Mouse (Mus musculus) kidney, embryonic 15.5 days (tissue): Measurements from ENCODE around the gene 4931428L18Rik. TPM values are rescaled to one million over a fixed set of nuclear protein-coding genes. Genes with fewer than 3 reads are reported as not detected.

ENCODE experiments used
- ATAC-seq: fragments of 200-750 bp; cut with Nextera tagmentation; replicated peaks from 2 replicates; pipeline ENCODE4 v1.8.0; 2017; ENCODE audit warnings: moderate TSS enrichment; ENCODE audit not compliant: low FRiP score
- H3K27ac ChIP-seq: fragments of 300-500 bp; sonication (generic); 2 replicates; pipeline ENCODE4 v1.5.1; 2015; ENCODE audit warnings: mild to moderate bottlenecking, inconsistent platforms
- H3K27me3 ChIP-seq: fragments of 300-500 bp; sonication (generic); 2 replicates; pipeline ENCODE4 v1.6.1; 2015; ENCODE audit warnings: inconsistent platforms
- H3K36me3 ChIP-seq: fragments of 300-500 bp; sonication (generic); 2 replicates; pipeline ENCODE4 v1.6.1; 2015; ENCODE audit warnings: inconsistent platforms
- H3K4me1 ChIP-seq: fragments of 300-500 bp; sonication (generic); 2 replicates; pipeline ENCODE4 v1.6.1; 2015; ENCODE audit warnings: inconsistent platforms
- H3K4me2 ChIP-seq: fragments of 300-500 bp; sonication (generic); 2 replicates; pipeline ENCODE4 v1.6.1; 2015; ENCODE audit warnings: moderate library complexity, mild to moderate bottlenecking, inconsistent platforms
- H3K4me3 ChIP-seq: fragments of 300-500 bp; sonication (generic); replicated peaks from 2 replicates; pipeline ENCODE4 v1.5.1; 2015; ENCODE audit warnings: mild to moderate bottlenecking, inconsistent platforms
- H3K9ac ChIP-seq: fragments of 300-500 bp; sonication (generic); 2 replicates; pipeline ENCODE4 v1.6.1; 2015; ENCODE audit warnings: mild to moderate bottlenecking, inconsistent platforms
- H3K9me3 ChIP-seq: fragments of 300-500 bp; sonication (generic); replicated peaks from 2 replicates; pipeline ENCODE4 v1.6.1; 2016; ENCODE audit warnings: inconsistent platforms
- WGBS: fragments of 180-500 bp; shearing (Covaris S2); methylation state at CpG from one replicate; pipeline ENCODE4 v1.1.7; 2015; ENCODE audit warnings: mixed read lengths; 5-methylcytosine and 5-hydroxymethylcytosine counted together
- polyA plus RNA-seq: library from polyadenylated mRNA; unstranded; fragments of >200 nt; fragmentation: Nextera tagmentation; extraction: Ambion mirVana; gene quantifications from 2 replicates; pipeline ENCODE4 v1.2.1, GENCODE M21; 2015

The 4931428L18Rik gene
- polyA plus RNA-seq, 1 experiment from 2014 or later: not detected

GRCm38 (mm10) chr1:31142288-31143094, 80.0 kb downstream of the 4931428L18Rik start:
- Histone ChIP-seq H3K4me1 (no peaks in the 10 kb centered on the region), H3K4me2 (no peak overlapping the region), H3K36me3 (no peaks in the 10 kb centered on the region), H3K27me3 (no peaks in the 10 kb centered on the region), H3K27ac (no peak overlapping the region), H3K4me3 (no peak overlapping the region), H3K9me3 (no peaks in the 10 kb centered on the region), H3K9ac (no peak overlapping the region)
- 49% methylated on average over 8 of the region's 8 CpGs for WGBS
- no peak for ATAC-seq

GRCm38 (mm10) chr1:31138387-31138786, 84.1 kb downstream of the 4931428L18Rik start:
- no peak for ATAC-seq
- 69% methylated on average over 3 of the region's 3 CpGs for WGBS

DNA sequence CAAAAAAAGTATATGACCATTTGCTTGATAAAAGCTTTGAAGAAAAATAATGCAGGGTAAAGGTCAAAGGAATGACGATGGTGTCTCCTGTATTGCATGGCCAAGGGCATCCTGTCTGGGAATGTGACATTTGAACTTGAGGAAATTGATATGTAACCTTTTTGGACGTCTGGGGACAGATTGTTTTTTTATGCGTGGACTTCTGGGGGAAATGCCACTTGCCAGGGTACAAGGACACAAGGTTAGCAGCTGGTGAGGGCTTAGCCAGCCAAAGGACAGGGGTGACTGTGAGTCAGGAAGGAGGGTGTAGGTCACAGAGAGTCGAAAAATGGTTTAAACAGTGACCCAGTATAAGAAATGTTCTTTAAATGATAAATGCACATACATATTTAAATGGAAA, 109.0 kb downstream of the 4931428L18Rik start:
- 35% methylated on average over 4 of the region's 4 CpGs for WGBS
- no peak for ATAC-seq

More at GRCm38 (mm10) chr1:31138387-31138786, 84.1 kb downstream of the 4931428L18Rik start:
- H3K27ac ChIP-seq: no peak overlapping the region
- no peak overlapping the region for H3K4me2 ChIP-seq
- no peaks in the 10 kb centered on the region for H3K4me1 ChIP-seq
- H3K9me3 ChIP-seq: no peaks in the 10 kb centered on the region
- H3K4me3 ChIP-seq: no peak overlapping the region
- H3K27me3 ChIP-seq: no peaks in the 10 kb centered on the region
- no peak overlapping the region for H3K9ac ChIP-seq
- H3K36me3 ChIP-seq: no peaks in the 10 kb centered on the region

GRCm38 (mm10) chr1:31107961-31108360, 114.5 kb downstream of the 4931428L18Rik start:
- no peaks in the 10 kb centered on the region for H3K27me3 ChIP-seq
- H3K4me2 ChIP-seq: no peak overlapping the region
- no peaks in the 10 kb centered on the region for H3K9me3 ChIP-seq
- WGBS: 88% methylated on average over 3 of the region's 3 CpGs
- H3K27ac ChIP-seq: no peak overlapping the region
- H3K9ac ChIP-seq: no peak overlapping the region
- H3K4me3 ChIP-seq: no peak overlapping the region
- no peak for ATAC-seq
- H3K36me3 ChIP-seq: no peaks in the 10 kb centered on the region
- H3K4me1 ChIP-seq: no peaks in the 10 kb centered on the region

More for the DNA sequence above, 109.0 kb downstream of the 4931428L18Rik start:
- H3K27ac ChIP-seq: no peak overlapping the region
- H3K4me3 ChIP-seq: no peak overlapping the region
- no peaks in the 10 kb centered on the region for H3K36me3 ChIP-seq
- no peak overlapping the region for H3K4me2 ChIP-seq
- H3K9me3 ChIP-seq: no peaks in the 10 kb centered on the region
- H3K27me3 ChIP-seq: no peaks in the 10 kb centered on the region
- no peaks in the 10 kb centered on the region for H3K4me1 ChIP-seq
- no peak overlapping the region for H3K9ac ChIP-seq

DNA sequence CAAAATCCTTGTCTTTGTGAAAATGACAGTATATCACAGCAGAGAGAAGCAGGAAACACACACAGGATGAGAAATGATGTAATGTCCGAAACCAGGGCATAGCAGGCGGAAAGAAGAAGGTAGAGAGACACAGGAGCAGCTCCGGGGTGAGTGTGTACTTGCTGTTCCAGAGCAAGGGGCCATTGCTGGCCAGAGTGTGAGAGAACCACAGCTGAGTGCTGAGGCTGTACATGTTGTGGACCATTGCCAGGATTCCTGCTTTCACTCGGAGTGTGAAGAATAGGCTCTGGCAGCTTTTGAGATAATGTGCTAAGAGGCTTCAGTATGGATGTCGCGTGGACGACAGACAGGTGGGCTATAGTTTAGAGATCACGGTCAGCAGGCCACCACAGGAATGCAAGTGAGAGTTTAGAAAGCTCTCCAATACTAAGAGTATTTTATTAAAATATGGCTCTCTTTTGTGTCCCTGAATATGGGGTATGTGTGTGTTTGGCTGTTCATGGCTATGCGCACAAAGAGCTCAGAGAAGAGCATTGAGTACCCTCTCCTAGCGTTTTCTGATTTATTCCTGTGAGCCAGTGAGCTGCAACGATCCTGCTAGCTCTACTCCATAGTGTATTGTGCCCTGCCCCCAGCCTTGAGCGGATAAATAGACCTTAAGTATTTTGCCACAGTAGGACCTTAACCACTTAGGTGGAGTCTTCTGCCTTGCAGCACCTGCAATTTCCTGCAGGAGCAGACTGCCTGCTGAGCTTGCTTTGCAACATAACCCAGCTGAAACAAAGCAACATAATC, 119.4 kb downstream of the 4931428L18Rik start:
- no peak overlapping the region for H3K4me2 ChIP-seq
- H3K9ac ChIP-seq: no peak overlapping the region
- no peak overlapping the region for H3K27ac ChIP-seq
- H3K27me3 ChIP-seq: no peaks in the 10 kb centered on the region
- no peak overlapping the region for H3K4me3 ChIP-seq
- ATAC-seq: 0 out of 2 replicates have a peak, but pooled peaks have one; percentile 46
- H3K4me1 ChIP-seq: no peaks in the 10 kb centered on the region
- H3K36me3 ChIP-seq: no peaks in the 10 kb centered on the region
- H3K9me3 ChIP-seq: no peaks in the 10 kb centered on the region
- WGBS: 69% methylated on average over 12 of the region's 12 CpGs

DNA sequence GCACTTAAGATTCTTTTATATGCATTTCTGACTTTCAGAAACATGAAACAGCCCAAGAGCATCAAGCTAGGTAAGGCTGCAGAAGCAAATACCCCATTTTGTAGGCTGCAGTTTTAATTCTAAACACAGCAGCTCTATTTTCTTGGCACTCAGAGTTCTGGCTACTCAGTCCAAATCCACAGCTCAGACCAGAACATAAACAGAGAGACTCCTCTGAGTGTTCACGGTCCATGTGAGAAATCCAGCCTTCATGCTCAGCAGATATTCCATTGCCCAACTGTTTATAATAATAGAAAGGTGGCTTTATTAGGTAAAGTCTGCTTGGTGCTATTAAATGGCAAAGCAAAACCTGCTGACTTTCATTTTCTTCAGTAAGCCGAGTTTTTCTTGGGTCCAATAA, 120.2 kb downstream of the 4931428L18Rik start:
- Histone ChIP-seq H3K36me3 (no peaks in the 10 kb centered on the region), H3K4me3 (no peak overlapping the region), H3K27ac (no peak overlapping the region), H3K4me1 (no peaks in the 10 kb centered on the region), H3K4me2 (no peak overlapping the region), H3K9me3 (no peaks in the 10 kb centered on the region), H3K27me3 (no peaks in the 10 kb centered on the region), H3K9ac (no peak overlapping the region)
- no peak for ATAC-seq
- 75% methylated on average over 2 of the region's 2 CpGs for WGBS

DNA sequence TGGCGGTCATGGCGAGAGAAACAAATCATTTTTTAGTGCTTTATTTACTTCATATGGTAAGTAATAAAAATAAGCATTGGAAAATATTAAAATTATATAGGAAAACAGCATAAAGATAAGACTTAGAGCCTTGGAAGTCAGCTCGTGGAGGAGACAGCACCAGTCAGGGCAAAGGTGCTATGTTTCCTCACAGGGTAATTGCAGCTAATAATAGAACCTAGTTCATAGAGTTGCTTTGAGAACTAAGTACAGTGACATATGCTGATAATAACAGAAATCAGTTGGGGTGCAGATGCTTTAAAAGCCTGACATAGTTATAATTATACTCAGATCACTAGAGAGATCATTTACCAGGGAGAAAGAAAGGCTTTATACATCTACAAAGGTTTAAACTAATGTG, 125.3 kb downstream of the 4931428L18Rik start:
- H3K4me2 ChIP-seq: no peak overlapping the region
- 73% methylated on average over 3 of the region's 3 CpGs for WGBS
- H3K9ac ChIP-seq: no peak overlapping the region
- no peak for ATAC-seq
- no peaks in the 10 kb centered on the region for H3K9me3 ChIP-seq
- H3K27ac ChIP-seq: no peak overlapping the region
- H3K4me1 ChIP-seq: no peaks in the 10 kb centered on the region
- H3K36me3 ChIP-seq: no peaks in the 10 kb centered on the region
- no peak overlapping the region for H3K4me3 ChIP-seq
- no peaks in the 10 kb centered on the region for H3K27me3 ChIP-seq

GRCm38 (mm10) chr1:31096466-31096793, 126.1 kb downstream of the 4931428L18Rik start:
- no peak overlapping the region for H3K4me3 ChIP-seq
- no peaks in the 10 kb centered on the region for H3K27me3 ChIP-seq
- ATAC-seq: no peak
- whole genome bisulfite sequencing: 62% methylated on average over 2 of the region's 2 CpGs
- no peak overlapping the region for H3K4me2 ChIP-seq
- H3K9ac ChIP-seq: no peak overlapping the region
- H3K27ac ChIP-seq: no peak overlapping the region
- no peaks in the 10 kb centered on the region for H3K4me1 ChIP-seq
- H3K9me3 ChIP-seq: no peaks in the 10 kb centered on the region
- H3K36me3 ChIP-seq: no peaks in the 10 kb centered on the region

DNA sequence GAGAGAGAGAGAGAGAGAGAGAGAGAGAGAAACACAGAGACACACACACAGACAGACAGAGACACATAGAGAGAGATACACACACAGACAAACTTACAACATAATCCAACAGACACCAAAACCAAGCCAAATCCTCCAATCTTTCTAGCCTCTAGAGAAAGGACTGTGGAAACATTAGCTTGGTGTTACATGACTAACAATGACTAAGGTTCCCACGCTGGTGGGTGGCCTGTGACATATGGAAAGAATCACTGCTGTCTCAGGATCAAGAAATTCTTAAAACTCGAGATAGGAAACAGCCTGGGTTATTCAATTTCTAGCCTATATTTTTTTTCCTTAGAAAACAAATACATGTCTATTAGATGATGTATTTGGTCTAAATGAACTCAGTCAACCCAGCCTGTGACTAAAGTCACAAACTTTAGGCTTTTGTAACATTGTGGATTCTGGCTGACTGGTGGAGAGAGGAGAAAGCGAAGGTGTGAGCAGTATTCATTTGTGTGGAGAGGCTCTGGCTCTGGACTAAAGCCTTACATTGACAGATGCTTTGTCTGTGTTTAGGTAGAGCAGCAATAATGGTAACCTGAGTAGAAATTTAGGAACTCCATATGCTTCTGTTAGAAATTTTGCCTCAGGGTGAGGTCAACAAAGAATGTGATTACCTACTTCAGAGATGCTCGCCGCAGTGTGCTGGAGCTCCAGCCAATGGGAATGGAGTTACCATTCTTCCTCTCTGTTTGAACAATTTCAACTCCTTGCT, 126.6 kb downstream of the 4931428L18Rik start:
- H3K36me3 ChIP-seq: no peaks in the 10 kb centered on the region
- no peaks in the 10 kb centered on the region for H3K4me1 ChIP-seq
- H3K9me3 ChIP-seq: no peaks in the 10 kb centered on the region
- H3K4me3 ChIP-seq: no peak overlapping the region
- no peak overlapping the region for H3K27ac ChIP-seq
- no peaks in the 10 kb centered on the region for H3K27me3 ChIP-seq
- ATAC-seq: 0 out of 2 replicates have a peak, but pooled peaks have one; percentile 29
- no peak overlapping the region for H3K4me2 ChIP-seq
- WGBS: 55% methylated on average over 5 of the region's 5 CpGs
- H3K9ac ChIP-seq: no peak overlapping the region

GRCm38 (mm10) chr1:31094792-31095191, 127.7 kb downstream of the 4931428L18Rik start:
- Histone ChIP-seq H3K4me2 (no peak overlapping the region), H3K4me3 (no peak overlapping the region), H3K27me3 (no peaks in the 10 kb centered on the region), H3K9ac (no peak overlapping the region), H3K27ac (no peak overlapping the region), H3K4me1 (no peaks in the 10 kb centered on the region), H3K36me3 (no peaks in the 10 kb centered on the region), H3K9me3 (no peaks in the 10 kb centered on the region)
- ATAC-seq: no peak
- 66% methylated on average over 3 of the region's 3 CpGs for WGBS

- ATAC-seq: no peak
- Histone ChIP-seq H3K4me3 (no peak overlapping the region), H3K36me3 (no peaks in the 10 kb centered on the region), H3K4me2 (no peak overlapping the region), H3K9ac (no peak overlapping the region), H3K4me1 (no peaks in the 10 kb centered on the region), H3K27ac (no peak overlapping the region), H3K27me3 (no peaks in the 10 kb centered on the region), H3K9me3 (no peaks in the 10 kb centered on the region)
- 76% methylated on average over 1 of the region's 1 CpGs for WGBS
These were observed 128.5 kb downstream of the 4931428L18Rik start for GRCm38 (mm10) chr1:31093939-31094338.

GRCm38 (mm10) chr1:31088686-31089085, 133.8 kb downstream of the 4931428L18Rik start:
- no peak overlapping the region for H3K4me2 ChIP-seq
- whole genome bisulfite sequencing: 74% methylated on average over 4 of the region's 4 CpGs
- no peak for ATAC-seq

More at GRCm38 (mm10) chr1:31088686-31089085, 133.8 kb downstream of the 4931428L18Rik start:
- H3K27ac ChIP-seq: no peak overlapping the region
- H3K4me3 ChIP-seq: no peak overlapping the region
- no peak overlapping the region for H3K9ac ChIP-seq
- H3K4me1 ChIP-seq: no peaks in the 10 kb centered on the region
- no peaks in the 10 kb centered on the region for H3K9me3 ChIP-seq
- H3K36me3 ChIP-seq: no peaks in the 10 kb centered on the region
- no peaks in the 10 kb centered on the region for H3K27me3 ChIP-seq
